Mouse (Mus musculus): ENCODE data around the gene Hist1h4c. TPM values are rescaled to one million over a fixed set of nuclear protein-coding genes. Genes with fewer than 3 reads are reported as not detected.
"Not testable (repeated sequence)": the region's sequence is repeated elsewhere in the genome, so short reads cannot be mapped to it uniquely, and the experiment has no call there.

Hist1h4c gene
- polyA plus RNA-seq, 1 experiment: 15.1 TPM

GRCm38 (mm10) chr13:23687181-23687580 lies 11.1 kb downstream of the Hist1h4c start:
- WGBS: 82% methylated on average over 4 of the region's 4 CpGs
- H3K27ac ChIP-seq (ENCODE audit: control insufficient read depth, insufficient read depth, low read depth, low read length, poor library complexity): no peak overlapping the region
- TF ChIP-seq POLR2A (IDR thresholded peaks at IDR 0.05; ENCODE audit: borderline replicate concordance, control insufficient read depth, low read depth, low read length): no peak
- TF ChIP-seq CTCF (IDR thresholded peaks at IDR 0.05; ENCODE audit: control insufficient read depth, insufficient read depth, low read length): no peak
- H3K4me1 ChIP-seq (ENCODE audit: control insufficient read depth, insufficient read depth, low read length): peaks cover 1% of the 10 kb centered on the region
- H3K4me3 ChIP-seq (replicated peaks; ENCODE audit: control insufficient read depth, low read depth, low read length): no peak overlapping the region

GRCm38 (mm10) chr13:23685966-23686365 lies 12.3 kb downstream of the Hist1h4c start:
- TF ChIP-seq POLR2A (IDR thresholded peaks at IDR 0.05; ENCODE audit: borderline replicate concordance, control insufficient read depth, low read depth, low read length) (no peak), CTCF (IDR thresholded peaks at IDR 0.05; ENCODE audit: control insufficient read depth, insufficient read depth, low read length) (no peak)
- WGBS: 46% methylated on average over 4 of the region's 4 CpGs
- H3K4me1 ChIP-seq (ENCODE audit: control insufficient read depth, insufficient read depth, low read length): peaks cover 1% of the 10 kb centered on the region
- peak overlapping the region; percentile 52 for H3K4me3 ChIP-seq (replicated peaks; ENCODE audit: control insufficient read depth, low read depth, low read length)
- peak overlapping the region; percentile 98 for H3K27ac ChIP-seq (ENCODE audit: control insufficient read depth, insufficient read depth, low read depth, low read length, poor library complexity)

GRCm38 (mm10) chr13:23685121-23685861 lies 13.0 kb downstream of the Hist1h4c start:
- H3K27ac ChIP-seq (ENCODE audit: control insufficient read depth, insufficient read depth, low read depth, low read length, poor library complexity): peak overlapping the region; percentile 98
- WGBS: 3% methylated on average over 15 of the region's 15 CpGs
- TF ChIP-seq POLR2A (IDR thresholded peaks at IDR 0.05; ENCODE audit: borderline replicate concordance, control insufficient read depth, low read depth, low read length): no peak; the same call in 1 of the 2 replicates
- TF ChIP-seq CTCF (IDR thresholded peaks at IDR 0.05; ENCODE audit: control insufficient read depth, insufficient read depth, low read length): no peak
- peak overlapping the region; percentile 60 for H3K4me3 ChIP-seq (replicated peaks; ENCODE audit: control insufficient read depth, low read depth, low read length)
- H3K4me1 ChIP-seq (ENCODE audit: control insufficient read depth, insufficient read depth, low read length): peaks cover 1% of the 10 kb centered on the region

- WGBS: 0% methylated on average over 21 of the region's 37 CpGs
- Histone ChIP-seq H3K4me3 (replicated peaks; ENCODE audit: control insufficient read depth, low read depth, low read length) (peak overlapping the region; percentile 60), H3K27ac (ENCODE audit: control insufficient read depth, insufficient read depth, low read depth, low read length, poor library complexity) (peak overlapping the region; percentile 98)
- not testable (repeated sequence) for H3K4me1 ChIP-seq (ENCODE audit: control insufficient read depth, insufficient read depth, low read length)
- peak; percentile 93; the same call in 1 of the 2 replicates for TF ChIP-seq POLR2A (IDR thresholded peaks at IDR 0.05; ENCODE audit: borderline replicate concordance, control insufficient read depth, low read depth, low read length)
Observed at GRCm38 (mm10) chr13:23684295-23684945, 13.8 kb downstream of the Hist1h4c start.

GRCm38 (mm10) chr13:23683755-23684281 lies 14.4 kb downstream of the Hist1h4c start, which contains the start of the genes Hist1h2ac and Hist1h2bc:
Hist1h2ac (minus strand) TSS chr13:23683948.
Hist1h2bc (plus strand) TSS chr13:23684199.
- no peaks in the 10 kb centered on the region; the same call in none of the 2 replicates for H3K4me1 ChIP-seq (ENCODE audit: control insufficient read depth, insufficient read depth, low read length)
- WGBS: under 1% methylated on average over 32 of the region's 32 CpGs
- H3K4me3 ChIP-seq (replicated peaks; ENCODE audit: control insufficient read depth, low read depth, low read length): peak within 1 kb of the TSS; percentile 68
- H3K27ac ChIP-seq (ENCODE audit: control insufficient read depth, insufficient read depth, low read depth, low read length, poor library complexity): peak within 1 kb of the TSS; percentile 99
- TF ChIP-seq POLR2A (IDR thresholded peaks at IDR 0.05; ENCODE audit: borderline replicate concordance, control insufficient read depth, low read depth, low read length) (peak; percentile 88), CTCF (IDR thresholded peaks at IDR 0.05; ENCODE audit: control insufficient read depth, insufficient read depth, low read length) (no peak)

- H3K4me1 ChIP-seq (ENCODE audit: control insufficient read depth, insufficient read depth, low read length): not testable (repeated sequence)
- H3K27ac ChIP-seq (ENCODE audit: control insufficient read depth, insufficient read depth, low read depth, low read length, poor library complexity): peak overlapping the region; percentile 99
- H3K4me3 ChIP-seq (replicated peaks; ENCODE audit: control insufficient read depth, low read depth, low read length): peak overlapping the region; percentile 50
- WGBS: 14% methylated on average over 18 of the region's 30 CpGs
Observed at GRCm38 (mm10) chr13:23682947-23683754, 15.1 kb downstream of the Hist1h4c start.

- Histone ChIP-seq H3K27ac (ENCODE audit: control insufficient read depth, insufficient read depth, low read depth, low read length, poor library complexity) (peak overlapping the region; percentile 61; the same call in 1 of the 2 replicates), H3K4me1 (ENCODE audit: control insufficient read depth, insufficient read depth, low read length) (no peaks in the 10 kb centered on the region; the same call in 1 of the 2 replicates), H3K4me3 (replicated peaks; ENCODE audit: control insufficient read depth, low read depth, low read length) (peak overlapping the region; percentile 17)
- 30% methylated on average over 1 of the region's 1 CpGs for whole genome bisulfite sequencing
- TF ChIP-seq CTCF (IDR thresholded peaks at IDR 0.05; ENCODE audit: control insufficient read depth, insufficient read depth, low read length) (no peak), POLR2A (IDR thresholded peaks at IDR 0.05; ENCODE audit: borderline replicate concordance, control insufficient read depth, low read depth, low read length) (no peak)
Observed at GRCm38 (mm10) chr13:23682623-23682946, 15.7 kb downstream of the Hist1h4c start.

Data from bone marrow, adult 2 months (tissue).